Mouse (Mus musculus): ENCODE data around the gene Pax5.

The Pax5 gene

GRCm38 (mm10) chr4:44544495-44544894 is 165.8 kb downstream of the Pax5 start:
- DNase-seq (ENCODE audit: low spot score), result no peak

- no peak for DNase-seq (ENCODE audit: low spot score)
These were observed 166.4 kb downstream of the Pax5 start for GRCm38 (mm10) chr4:44543880-44544279.

GRCm38 (mm10) chr4:44542101-44542500 is 168.2 kb downstream of the Pax5 start:
- DNase-seq (ENCODE audit: low spot score), result no peak

GRCm38 (mm10) chr4:44538488-44538887 is 171.8 kb downstream of the Pax5 start:
- DNase-seq (ENCODE audit: low spot score), result no peak

- peak; percentile 16 for DNase-seq (ENCODE audit: low spot score)
These were observed 173.5 kb downstream of the Pax5 start for GRCm38 (mm10) chr4:44536794-44537193.

GRCm38 (mm10) chr4:44535646-44536045 is 174.6 kb downstream of the Pax5 start:
- DNase-seq (ENCODE audit: low spot score), result no peak

GRCm38 (mm10) chr4:44533286-44533685 is 177.0 kb downstream of the Pax5 start:
- DNase-seq (ENCODE audit: low spot score), result no peak

- DNase-seq (ENCODE audit: low spot score), result no peak
These were observed 177.6 kb downstream of the Pax5 start for GRCm38 (mm10) chr4:44532731-44533130.

GRCm38 (mm10) chr4:44525336-44525735 is 185.0 kb downstream of the Pax5 start:
- DNase-seq (ENCODE audit: low spot score), result no peak

GRCm38 (mm10) chr4:44518923-44519322 is 191.4 kb downstream of the Pax5 start:
- DNase-seq (ENCODE audit: low spot score), result peak; percentile 10

- no peak for DNase-seq (ENCODE audit: low spot score)
These were observed 196.3 kb downstream of the Pax5 start for GRCm38 (mm10) chr4:44513981-44514380.

GRCm38 (mm10) chr4:44511682-44512081 is 198.6 kb downstream of the Pax5 start:
- no peak for DNase-seq (ENCODE audit: low spot score)

GRCm38 (mm10) chr4:44508386-44509226 is 201.7 kb downstream of the Pax5 start:
- no peak for DNase-seq (ENCODE audit: low spot score)

- DNase-seq (ENCODE audit: low spot score), result no peak
These were observed 202.4 kb downstream of the Pax5 start for GRCm38 (mm10) chr4:44507861-44508260.

GRCm38 (mm10) chr4:44504998-44505397 is 205.3 kb downstream of the Pax5 start:
- DNase-seq (ENCODE audit: low spot score), result no peak

GRCm38 (mm10) chr4:44502196-44502867 is 208.0 kb downstream of the Pax5 start:
- no peak for DNase-seq (ENCODE audit: low spot score)

GRCm38 (mm10) chr4:44498156-44498555 is 212.1 kb downstream of the Pax5 start:
- DNase-seq (ENCODE audit: low spot score), result no peak

GRCm38 (mm10) chr4:44495836-44496235 is 214.5 kb downstream of the Pax5 start:
- DNase-seq (ENCODE audit: low spot score), result no peak

- DNase-seq (ENCODE audit: low spot score), result no peak
These were observed 216.5 kb downstream of the Pax5 start for GRCm38 (mm10) chr4:44493756-44494155.

GRCm38 (mm10) chr4:44490872-44491271 is 219.4 kb downstream of the Pax5 start:
- no peak for DNase-seq (ENCODE audit: low spot score)

- no peak for DNase-seq (ENCODE audit: low spot score)
These were observed 221.6 kb downstream of the Pax5 start for GRCm38 (mm10) chr4:44488702-44489101.

- DNase-seq (ENCODE audit: low spot score), result no peak
These were observed 222.1 kb downstream of the Pax5 start for GRCm38 (mm10) chr4:44488219-44488618.

GRCm38 (mm10) chr4:44482851-44483250 is 227.4 kb downstream of the Pax5 start:
- DNase-seq (ENCODE audit: low spot score), result no peak

Measured in layer of hippocampus, adult 11-12 months (tissue).